Comparison of ENCODE assay signal across 25 mouse cellular contexts in genomic region chr6:77185751-77186150, GRCm38 (mm10). TPM values are rescaled to one million over a fixed set of nuclear protein-coding genes. Genes with fewer than 3 reads are reported as not detected.
"Had no signal": no experiment of that assay in that cellular context is flagged by ENCODE, and none has a peak within 500 bp of the region (broad histone marks: within the 10 kb centered on the region; RNA-seq: fewer than 3 reads in every experiment).

No protein-coding gene starts in this region.

- DNase-seq: kidney, adult 9 months; kidney, postnatal 14 days; kidney, postnatal 4 days; layer of hippocampus, postnatal 36 days; liver; lung, adult 18-20 months; lung, postnatal 10 days; lung, postnatal 36 days; right cerebral cortex, postnatal 25 days; spleen, adult 18-20 months; thymus, postnatal 25 days had no signal

- H3K27ac ChIP-seq: limb, embryonic 10.5 days; limb, embryonic 13.5 days; liver, embryonic 12.5 days; liver, embryonic 15.5 days; lung, embryonic 15.5 days; midbrain, embryonic 10.5 days; midbrain, embryonic 13.5 days; neural tube, embryonic 13.5 days; stomach, embryonic 15.5 days had no signal

- H3K4me3 ChIP-seq: limb, embryonic 10.5 days; limb, embryonic 13.5 days; liver, embryonic 12.5 days; liver, embryonic 15.5 days; lung, embryonic 15.5 days; megakaryocyte, embryonic 14.5 days; midbrain, embryonic 10.5 days; midbrain, embryonic 13.5 days; myocyte; neural tube, embryonic 13.5 days; stomach, embryonic 15.5 days had no signal

- ATAC-seq: liver, embryonic 12.5 days; midbrain, embryonic 13.5 days; midbrain, embryonic 16.5 days had no signal

RNA-seq across cellular contexts. Expression of gene Lrrtm1, which starts 56.7 kb away (rescaled TPM):
- total RNA-seq: monocyte, adult 5-6 weeks; neutrophil, adult 5-6 weeks had no signal
